Mouse (Mus musculus) hindbrain, embryonic 12.5 days (tissue): ENCODE measurements at regions not wholly inside any gene's neighbourhood (a gene's known extent, or its start where the extent isn't known, plus 50 kb on each side); places are given as distances from the start of the nearest gene placed in this dataset.
A peak's percentile ranks its signal among the peaks of the same experiment; 100 is the strongest.

ENCODE experiments used
- ATAC-seq: fragments of 200-750 bp; cut with Nextera tagmentation; 2 replicates; pipeline ENCODE4 v1.8.0; 2017; ENCODE audit warnings: moderate TSS enrichment; ENCODE audit not compliant: low FRiP score
- H3K27ac ChIP-seq: fragments of 300-500 bp; sonication (generic); 2 replicates; pipeline ENCODE4 v1.5.1; 2016; ENCODE audit warnings: mild to moderate bottlenecking
- H3K27me3 ChIP-seq: fragments of 300-500 bp; sonication (generic); 2 replicates; pipeline ENCODE4 v1.6.1; 2016; ENCODE audit warnings: mild to moderate bottlenecking
- H3K36me3 ChIP-seq: fragments of 300-500 bp; sonication (generic); 2 replicates; pipeline ENCODE4 v1.6.1; 2016; ENCODE audit warnings: mild to moderate bottlenecking
- H3K4me1 ChIP-seq: fragments of 300-500 bp; sonication (generic); 2 replicates; pipeline ENCODE4 v1.6.1; 2016
- H3K4me2 ChIP-seq: fragments of 300-500 bp; sonication (generic); replicated peaks from 2 replicates; pipeline ENCODE4 v1.6.1; 2016; ENCODE audit warnings: mild to moderate bottlenecking
- H3K4me3 ChIP-seq: fragments of 300-500 bp; sonication (generic); 2 replicates; pipeline ENCODE4 v1.5.1; 2016; ENCODE audit warnings: mild to moderate bottlenecking
- H3K9ac ChIP-seq: fragments of 300-500 bp; sonication (generic); 2 replicates; pipeline ENCODE4 v1.6.1; 2016; ENCODE audit warnings: mild to moderate bottlenecking, moderate library complexity
- H3K9me3 ChIP-seq: fragments of 300-500 bp; sonication (generic); replicated peaks from 2 replicates; pipeline ENCODE4 v1.6.1; 2016; ENCODE audit warnings: mild to moderate bottlenecking
- WGBS: fragments of 180-500 bp; shearing (Covaris S2); methylation state at CpG from one replicate; pipeline ENCODE4 v1.1.7; 2016; 5-methylcytosine and 5-hydroxymethylcytosine counted together

DNA sequence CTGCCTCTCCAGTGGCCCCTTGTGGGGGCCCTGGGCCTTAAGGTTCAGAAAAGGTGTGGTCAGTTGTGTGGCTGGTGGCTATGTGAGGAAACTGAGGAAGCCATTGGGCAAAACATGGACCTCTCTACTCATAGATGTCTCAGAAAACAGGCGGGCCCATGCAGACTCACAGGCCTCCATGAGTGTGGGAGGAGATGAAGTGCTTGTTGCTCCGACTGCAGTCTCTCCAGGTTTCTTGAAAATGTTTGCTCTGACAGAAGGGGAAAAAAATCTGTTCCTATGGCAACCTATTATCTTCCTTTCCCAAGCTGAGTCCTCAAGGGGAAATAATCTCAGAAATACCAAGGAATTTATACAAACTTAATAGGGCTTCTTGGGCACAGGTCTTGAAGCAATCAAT is 95.3 kb upstream of the Ywhaq start:
- H3K4me2 ChIP-seq, result no peak overlapping the region
- no peak overlapping the region for H3K4me3 ChIP-seq
- 88% methylated on average over 2 of the region's 2 CpGs for WGBS
- H3K27ac ChIP-seq, result no peak overlapping the region
- peaks cover 17% of the 10 kb centered on the region; the same call in 1 of the 2 replicates for H3K9me3 ChIP-seq
- H3K27me3 ChIP-seq, result no peaks in the 10 kb centered on the region
- H3K9ac ChIP-seq, result no peak overlapping the region
- no peak for ATAC-seq
- no peaks in the 10 kb centered on the region for H3K36me3 ChIP-seq
- peaks cover 7% of the 10 kb centered on the region for H3K4me1 ChIP-seq

DNA sequence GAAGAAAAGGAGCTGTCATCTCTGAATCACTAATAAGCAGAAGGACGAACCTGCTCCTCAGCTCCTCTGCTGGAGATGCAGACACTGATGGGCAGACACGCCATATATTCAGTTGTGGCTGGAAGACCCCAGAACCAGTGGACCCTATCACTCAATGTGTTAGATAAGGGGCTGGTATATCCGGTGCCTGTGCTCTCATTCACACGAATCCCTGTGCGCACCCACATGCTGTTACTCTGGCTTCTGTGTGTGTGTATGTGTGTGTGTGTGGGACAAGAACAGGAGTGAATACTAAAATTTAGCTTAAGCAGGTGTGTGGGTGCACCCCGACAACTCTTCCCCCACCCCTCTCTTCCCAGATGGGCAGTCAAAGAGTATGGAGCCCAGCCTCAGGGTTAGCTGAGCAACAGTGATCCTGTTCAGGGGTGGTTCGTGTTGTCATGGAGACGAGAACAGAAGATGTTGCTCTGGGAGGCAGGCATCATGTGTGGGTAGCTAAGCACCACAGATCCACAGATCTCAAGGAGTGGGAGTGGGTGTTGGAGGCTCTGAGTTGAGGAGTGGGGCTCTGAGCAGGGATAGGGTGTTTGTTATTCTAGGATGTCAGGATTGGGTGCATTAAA is 93.7 kb upstream of the Ywhaq start:
- Histone ChIP-seq H3K27me3 (no peaks in the 10 kb centered on the region), H3K4me1 (peaks cover 7% of the 10 kb centered on the region)
- ATAC-seq, result peak; percentile 43; the same call in 1 of the 2 replicates

DNA sequence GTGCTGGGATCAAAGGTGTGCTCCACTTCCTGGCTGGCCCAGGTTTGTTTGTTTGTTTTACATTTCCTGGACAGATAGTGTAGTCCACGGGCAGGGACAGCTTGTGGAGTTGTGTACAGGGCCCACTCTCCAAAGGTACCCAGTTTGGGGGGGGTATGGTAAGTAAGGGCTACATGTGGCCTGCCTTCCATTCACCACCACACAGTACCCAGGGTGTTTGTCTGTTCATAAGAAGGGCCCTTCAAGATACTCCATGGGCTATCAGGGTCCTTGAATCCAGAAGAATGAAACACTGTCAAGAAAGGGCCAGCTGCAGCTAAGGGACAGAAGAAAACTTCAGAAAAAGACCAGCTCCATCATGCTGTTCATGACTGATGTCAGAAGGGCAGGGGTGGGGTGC is 89.6 kb upstream of the Ywhaq start:
- no peak overlapping the region for H3K4me2 ChIP-seq
- H3K9ac ChIP-seq, result no peak overlapping the region
- no peaks in the 10 kb centered on the region for H3K9me3 ChIP-seq
- ATAC-seq, result no peak
- no peak overlapping the region for H3K27ac ChIP-seq
- H3K36me3 ChIP-seq, result no peaks in the 10 kb centered on the region
- H3K27me3 ChIP-seq, result no peaks in the 10 kb centered on the region
- H3K4me1 ChIP-seq, result peaks cover 7% of the 10 kb centered on the region
- 72% methylated on average over 1 of the region's 1 CpGs for WGBS
- H3K4me3 ChIP-seq, result no peak overlapping the region

More for the DNA sequence above, 93.7 kb upstream of the Ywhaq start:
- Histone ChIP-seq H3K27ac (no peak overlapping the region), H3K4me2 (no peak overlapping the region), H3K36me3 (no peaks in the 10 kb centered on the region), H3K4me3 (no peak overlapping the region), H3K9ac (no peak overlapping the region), H3K9me3 (peaks cover 6% of the 10 kb centered on the region; the same call in 1 of the 2 replicates)
- 74% methylated on average over 8 of the region's 8 CpGs for WGBS

DNA sequence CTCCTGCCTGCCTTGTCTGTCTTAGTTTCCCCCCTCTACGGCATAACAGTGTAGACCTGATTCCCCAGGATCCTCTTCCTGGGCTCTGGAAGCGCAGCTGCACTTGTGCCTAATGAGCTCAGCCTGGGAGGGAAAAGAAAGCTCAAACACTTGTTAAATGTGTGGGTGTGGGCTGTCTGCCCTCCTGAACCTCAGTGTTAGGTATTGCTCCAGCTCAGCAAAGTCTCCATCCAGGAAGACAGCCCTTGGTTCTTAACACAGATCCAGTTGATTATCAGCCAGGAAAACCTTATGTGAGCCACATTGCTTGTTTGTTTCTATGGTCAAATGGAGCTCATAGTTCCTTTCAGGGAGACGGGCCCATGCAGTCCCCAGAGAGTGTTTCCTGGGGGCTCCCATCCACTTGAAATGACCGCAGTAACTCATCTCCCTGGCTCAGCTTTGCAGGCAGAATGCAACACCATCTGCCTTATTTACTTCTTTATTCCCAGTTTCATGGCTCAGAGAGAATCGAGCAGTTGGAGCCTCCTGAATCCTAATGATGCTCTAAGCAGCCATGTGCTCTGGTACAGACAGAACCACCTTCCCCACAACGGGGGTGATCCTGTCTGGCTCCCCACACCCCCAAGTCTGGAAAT is 88.4 kb upstream of the Ywhaq start:
- Histone ChIP-seq H3K27ac (no peak overlapping the region), H3K9ac (no peak overlapping the region), H3K36me3 (no peaks in the 10 kb centered on the region), H3K4me1 (peaks cover 2% of the 10 kb centered on the region), H3K4me3 (no peak overlapping the region), H3K9me3 (no peaks in the 10 kb centered on the region), H3K4me2 (no peak overlapping the region), H3K27me3 (no peaks in the 10 kb centered on the region)
- WGBS, result 70% methylated on average over 6 of the region's 6 CpGs
- ATAC-seq, result no peak

DNA sequence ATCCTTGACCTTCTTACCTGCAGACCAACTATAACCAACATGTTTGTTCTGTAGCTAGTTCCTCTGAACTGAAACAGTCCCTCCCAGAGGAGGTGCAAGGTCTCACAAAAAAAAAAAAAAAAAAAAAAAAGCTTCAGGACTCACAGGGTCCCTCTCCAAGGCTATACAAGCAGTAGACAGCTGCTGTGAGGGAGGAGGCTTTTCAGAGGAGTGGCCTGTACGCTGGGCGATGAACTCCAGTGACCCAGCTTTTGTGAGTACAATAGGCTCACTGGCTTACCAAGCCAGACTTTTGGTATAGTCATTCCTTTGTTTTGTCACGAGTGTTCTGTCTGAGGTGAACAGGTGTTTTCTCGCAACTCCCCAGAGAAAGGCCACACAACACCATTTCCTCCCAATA is 85.8 kb upstream of the Ywhaq start:
- no peak overlapping the region for H3K4me3 ChIP-seq
- no peak overlapping the region for H3K4me2 ChIP-seq
- ATAC-seq, result no peak
- no peak overlapping the region for H3K27ac ChIP-seq
- no peaks in the 10 kb centered on the region for H3K36me3 ChIP-seq
- H3K27me3 ChIP-seq, result no peaks in the 10 kb centered on the region
- WGBS, result 52% methylated on average over 4 of the region's 4 CpGs
- no peaks in the 10 kb centered on the region for H3K9me3 ChIP-seq
- H3K9ac ChIP-seq, result no peak overlapping the region
- H3K4me1 ChIP-seq, result no peaks in the 10 kb centered on the region

DNA sequence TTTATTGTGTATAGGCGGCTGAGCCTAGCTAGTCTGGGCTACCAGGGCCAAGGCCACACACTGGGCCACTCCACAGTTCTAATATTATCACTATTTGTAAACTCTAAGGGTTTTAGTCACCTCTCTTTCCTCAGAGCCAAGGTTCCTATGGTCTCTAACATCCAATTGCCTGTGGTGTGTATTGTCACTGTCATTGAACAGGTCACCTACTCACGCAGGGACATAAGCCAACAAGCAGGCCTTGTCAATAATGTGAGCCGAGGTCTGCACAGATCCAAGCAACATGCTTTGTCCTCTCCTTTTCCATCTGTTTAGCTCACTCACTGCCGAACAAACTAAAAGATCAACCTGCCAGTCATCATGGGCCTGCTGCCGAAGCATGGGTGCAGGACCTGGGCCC is 79.5 kb upstream of the Ywhaq start:
- peaks cover 3% of the 10 kb centered on the region; the same call in 1 of the 2 replicates for H3K4me1 ChIP-seq
- H3K4me3 ChIP-seq, result no peak overlapping the region
- no peaks in the 10 kb centered on the region for H3K36me3 ChIP-seq
- no peak overlapping the region for H3K9ac ChIP-seq
- no peaks in the 10 kb centered on the region for H3K27me3 ChIP-seq
- no peak overlapping the region for H3K4me2 ChIP-seq
- 0 out of 2 replicates have a peak, but pooled peaks cover 2% of the 10 kb centered on the region for H3K9me3 ChIP-seq
- H3K27ac ChIP-seq, result no peak overlapping the region
- WGBS, result 77% methylated on average over 5 of the region's 5 CpGs
- no peak for ATAC-seq

DNA sequence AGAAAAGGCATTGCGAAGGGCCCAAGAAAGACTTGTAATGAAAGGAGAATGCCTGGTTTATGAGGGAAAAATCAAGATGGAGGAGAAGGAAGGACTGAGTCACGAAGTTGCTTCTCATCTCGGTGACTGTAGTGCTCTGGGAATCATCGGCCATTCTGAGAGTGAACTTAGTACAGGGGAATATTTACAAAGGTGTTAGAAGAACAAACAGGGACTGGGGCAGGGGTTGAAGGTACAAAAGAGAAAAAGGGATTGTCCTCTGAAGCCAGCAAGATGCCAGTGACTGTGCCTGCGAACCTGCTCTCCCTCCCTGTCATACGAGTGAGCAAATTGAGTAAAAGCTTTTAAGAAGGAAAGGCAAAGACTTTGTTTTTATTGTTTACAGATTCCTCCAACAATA is 78.1 kb upstream of the Ywhaq start:
- H3K4me3 ChIP-seq, result no peak overlapping the region
- H3K4me2 ChIP-seq, result no peak overlapping the region
- no peak overlapping the region for H3K9ac ChIP-seq
- no peaks in the 10 kb centered on the region for H3K27me3 ChIP-seq
- ATAC-seq, result no peak
- H3K27ac ChIP-seq, result no peak overlapping the region
- H3K36me3 ChIP-seq, result no peaks in the 10 kb centered on the region
- H3K9me3 ChIP-seq, result 0 out of 2 replicates have a peak, but pooled peaks cover 2% of the 10 kb centered on the region
- WGBS, result 88% methylated on average over 6 of the region's 6 CpGs
- peaks cover 3% of the 10 kb centered on the region; the same call in 1 of the 2 replicates for H3K4me1 ChIP-seq

DNA sequence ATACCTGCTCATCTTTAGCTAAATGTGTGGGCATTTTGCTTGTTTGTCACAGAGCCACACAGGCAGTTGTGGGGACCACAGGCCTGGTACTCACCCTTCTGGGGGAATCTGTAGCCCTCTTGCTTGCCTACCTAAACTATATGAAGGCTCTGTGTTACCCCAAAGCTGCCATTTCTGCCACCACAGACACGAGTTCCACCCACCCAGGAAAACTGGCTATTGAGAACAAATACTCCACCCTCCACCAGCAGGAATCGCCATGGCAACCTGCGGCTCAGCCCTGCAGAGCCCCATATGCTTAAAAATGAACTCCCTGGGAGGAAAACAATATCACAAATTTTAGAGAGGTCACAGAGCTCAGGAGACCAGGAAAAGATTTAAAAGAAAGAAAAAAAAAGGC is 76.0 kb upstream of the Ywhaq start:
- Histone ChIP-seq H3K9ac (no peak overlapping the region), H3K4me2 (no peak overlapping the region), H3K27ac (no peak overlapping the region), H3K4me1 (peaks cover 3% of the 10 kb centered on the region; the same call in 1 of the 2 replicates), H3K9me3 (0 out of 2 replicates have a peak, but pooled peaks cover 2% of the 10 kb centered on the region), H3K27me3 (no peaks in the 10 kb centered on the region), H3K36me3 (no peaks in the 10 kb centered on the region), H3K4me3 (no peak overlapping the region)
- WGBS, result 28% methylated on average over 3 of the region's 3 CpGs
- ATAC-seq, result no peak

DNA sequence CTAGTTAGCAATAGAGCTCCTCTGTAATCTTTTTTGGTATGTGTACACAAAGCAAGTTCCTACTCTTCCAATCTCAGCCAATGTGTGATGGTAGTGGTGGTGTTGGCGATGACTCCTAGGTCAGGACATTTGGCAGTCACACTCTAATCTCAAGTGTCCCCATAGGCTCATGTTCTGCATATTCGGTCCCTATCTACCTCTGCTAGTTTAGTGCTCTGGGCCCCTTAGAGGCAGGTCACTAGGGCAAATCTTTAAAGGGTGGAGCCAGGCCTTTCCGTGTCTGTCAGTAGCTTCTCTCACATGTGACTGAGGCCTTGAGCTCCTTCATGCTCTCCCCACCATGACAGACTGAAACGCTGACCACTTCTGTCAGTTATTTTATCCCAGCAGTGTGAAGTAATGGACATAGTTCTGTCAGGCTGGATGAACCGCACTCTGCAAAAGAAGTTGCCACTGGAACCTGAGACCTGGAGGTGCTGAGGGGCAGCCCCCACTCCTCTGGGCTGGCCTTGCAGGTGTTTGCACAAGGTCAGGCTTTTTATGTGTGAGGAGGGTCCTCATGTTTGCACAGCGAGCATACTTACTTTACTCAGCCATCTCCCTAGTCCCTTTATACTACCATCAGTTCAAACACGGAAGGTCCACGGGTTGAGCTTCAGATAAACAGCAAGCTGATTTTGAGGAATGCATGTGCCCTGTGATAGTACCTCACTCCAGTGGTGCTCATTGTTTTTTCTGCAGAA is 75.3 kb upstream of the Ywhaq start:
- Histone ChIP-seq H3K9ac (no peak overlapping the region), H3K4me3 (no peak overlapping the region), H3K9me3 (0 out of 2 replicates have a peak, but pooled peaks cover 2% of the 10 kb centered on the region), H3K4me1 (peaks cover 3% of the 10 kb centered on the region; the same call in 1 of the 2 replicates), H3K4me2 (no peak overlapping the region), H3K36me3 (no peaks in the 10 kb centered on the region), H3K27ac (no peak overlapping the region), H3K27me3 (no peaks in the 10 kb centered on the region)
- no peak for ATAC-seq
- WGBS, result 85% methylated on average over 8 of the region's 8 CpGs

DNA sequence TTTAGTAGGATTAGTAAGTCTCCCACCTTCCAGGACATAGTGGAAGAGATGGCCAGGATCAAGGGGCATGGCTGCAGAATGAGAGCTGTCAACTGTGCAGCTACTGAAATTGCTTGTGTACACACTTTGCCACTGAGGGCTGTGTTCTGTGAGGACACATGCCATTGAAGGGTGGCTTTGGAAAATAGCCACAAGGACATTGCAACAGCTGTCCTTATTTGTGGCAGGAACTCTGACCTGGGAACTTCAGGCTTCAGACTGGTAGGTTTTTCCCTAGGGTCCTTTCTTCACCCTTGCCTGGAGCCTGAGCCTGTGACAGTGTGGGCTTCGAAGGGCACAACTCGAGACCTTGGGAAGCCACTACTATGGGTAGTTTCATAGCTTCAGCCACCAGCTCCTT is 64.2 kb upstream of the Ywhaq start:
- Histone ChIP-seq H3K4me2 (no peak overlapping the region), H3K27ac (no peak overlapping the region), H3K36me3 (no peaks in the 10 kb centered on the region), H3K4me1 (no peaks in the 10 kb centered on the region), H3K9ac (no peak overlapping the region), H3K9me3 (no peaks in the 10 kb centered on the region), H3K4me3 (no peak overlapping the region), H3K27me3 (no peaks in the 10 kb centered on the region)
- ATAC-seq, result no peak
- 72% methylated on average over 2 of the region's 2 CpGs for WGBS

DNA sequence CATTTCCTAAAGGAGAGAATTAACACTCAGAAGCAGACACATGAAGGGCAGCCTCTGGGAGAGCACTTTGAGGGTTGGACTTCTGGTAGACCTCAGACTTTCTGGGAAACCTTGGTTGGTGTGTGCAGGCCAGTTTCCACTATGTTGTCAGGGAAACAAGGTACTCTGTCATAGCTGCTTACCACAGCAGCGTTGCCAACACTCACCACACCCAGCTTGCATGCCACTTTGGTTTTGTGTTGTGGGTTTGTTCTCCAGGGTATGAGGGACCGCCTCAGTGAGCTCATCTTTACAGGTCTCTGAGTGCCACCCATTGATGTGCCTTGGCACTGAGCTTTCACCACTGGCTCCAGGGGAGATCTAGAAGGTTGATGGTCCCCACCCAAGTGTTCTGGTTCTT is 62.8 kb upstream of the Ywhaq start:
- Histone ChIP-seq H3K36me3 (no peaks in the 10 kb centered on the region), H3K4me3 (no peak overlapping the region), H3K4me1 (no peaks in the 10 kb centered on the region), H3K27ac (no peak overlapping the region), H3K9ac (no peak overlapping the region), H3K9me3 (no peaks in the 10 kb centered on the region), H3K4me2 (no peak overlapping the region), H3K27me3 (no peaks in the 10 kb centered on the region)
- 65% methylated on average over 2 of the region's 2 CpGs for WGBS
- no peak for ATAC-seq

DNA sequence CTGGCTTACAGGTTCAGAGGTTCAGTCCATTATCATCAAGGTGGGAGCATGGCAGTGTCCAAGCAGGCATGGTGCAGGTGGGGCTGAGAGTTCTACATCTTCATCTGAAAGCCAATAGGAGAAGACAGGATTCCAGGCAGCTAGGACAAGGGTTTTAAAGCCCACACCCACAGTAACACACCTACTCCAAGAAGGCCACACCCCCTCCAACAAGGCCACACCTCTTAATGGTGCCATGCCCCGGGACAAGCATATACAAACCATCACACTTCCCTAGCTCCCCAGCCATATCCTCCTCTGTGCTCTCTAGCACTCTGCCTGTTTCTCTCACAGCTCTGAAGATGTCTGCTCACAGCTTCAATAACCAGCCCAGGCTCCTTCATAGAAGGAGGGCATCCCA is 61.8 kb upstream of the Ywhaq start:
- no peaks in the 10 kb centered on the region for H3K27me3 ChIP-seq
- no peaks in the 10 kb centered on the region for H3K36me3 ChIP-seq
- H3K4me2 ChIP-seq, result no peak overlapping the region
- no peak overlapping the region for H3K27ac ChIP-seq
- ATAC-seq, result no peak
- WGBS, result 67% methylated on average over 1 of the region's 1 CpGs
- no peak overlapping the region for H3K4me3 ChIP-seq
- H3K9me3 ChIP-seq, result no peaks in the 10 kb centered on the region
- no peak overlapping the region for H3K9ac ChIP-seq
- no peaks in the 10 kb centered on the region for H3K4me1 ChIP-seq
